Mouse (Mus musculus): Measurements from ENCODE around the gene Gps2. TPM values are rescaled to one million over a fixed set of nuclear protein-coding genes. Genes with fewer than 3 reads are reported as not detected.
A peak's percentile ranks its signal among the peaks of the same experiment; 100 is the strongest.
"Not testable (repeated sequence)": the region's sequence is repeated elsewhere in the genome, so short reads cannot be mapped to it uniquely, and the experiment has no call there.

Gene Gps2
- polyA plus RNA-seq, 1 experiment from 2014 or later = 69.4 TPM

DNA sequence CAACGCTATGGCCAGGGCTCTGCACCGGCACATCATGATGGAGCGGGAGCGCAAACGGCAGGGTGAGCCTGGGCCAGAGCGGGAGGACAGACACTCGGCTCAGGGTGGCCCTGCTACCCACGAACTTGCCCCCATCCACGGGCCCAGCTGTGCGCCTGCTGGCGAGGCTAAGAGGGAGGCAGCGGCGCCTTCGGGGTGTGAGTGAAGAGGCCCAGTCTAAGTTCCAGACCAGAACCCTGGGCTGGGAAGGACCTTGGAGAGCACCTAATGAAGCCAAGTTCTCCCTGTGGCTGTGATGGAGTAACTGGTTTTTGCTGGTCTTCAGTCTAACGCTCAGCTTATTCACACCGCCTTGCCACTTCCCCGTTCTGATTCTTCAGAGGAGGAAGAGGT lies 680 bp downstream of the Gps2 start:
- Histone ChIP-seq H3K36me3 (peaks cover 88% of the 10 kb centered on the region), H3K27me3 (ENCODE audit: insufficient read depth, poor library complexity, severe bottlenecking) (no peaks in the 10 kb centered on the region), H3K9me3 (no peaks in the 10 kb centered on the region), H3K27ac (peak overlapping the region; percentile 97), H3K4me3 (peak overlapping the region; percentile 91), H3K4me1 (peaks cover 51% of the 10 kb centered on the region)
- DNase-seq (ENCODE audit: low spot score) = peak; percentile 81
- WGBS = 2% methylated on average over 17 of the region's 17 CpGs

DNA sequence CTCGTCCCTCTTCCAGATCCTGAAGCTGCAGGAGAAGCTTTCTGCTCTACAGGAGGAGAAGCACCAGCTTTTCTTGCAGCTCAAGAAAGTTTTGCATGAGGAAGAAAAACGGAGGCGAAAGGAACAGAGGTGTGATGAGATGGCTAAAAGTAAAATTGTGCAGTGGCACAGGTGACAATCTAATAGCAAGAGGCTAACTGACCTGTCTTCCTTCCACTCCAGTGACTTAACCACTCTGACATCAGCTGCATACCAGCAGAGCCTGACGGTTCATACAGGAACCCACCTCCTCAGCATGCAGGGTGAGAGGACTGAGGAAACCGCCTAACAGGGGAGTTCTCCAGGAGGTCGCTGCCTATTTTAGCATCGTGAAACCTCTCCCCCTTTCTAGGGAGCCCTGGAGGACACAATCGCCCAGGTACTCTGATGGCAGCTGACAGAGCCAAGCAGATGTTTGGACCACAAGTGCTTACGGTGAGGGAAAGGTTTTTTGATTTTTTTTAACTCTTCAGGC lies 1.3 kb downstream of the Gps2 start:
- H3K9me3 ChIP-seq = no peaks in the 10 kb centered on the region
- DNase-seq (ENCODE audit: low spot score) = peak; percentile 74
- peak overlapping the region; percentile 97 for H3K27ac ChIP-seq
- H3K36me3 ChIP-seq = peaks cover 85% of the 10 kb centered on the region
- WGBS = 37% methylated on average over 9 of the region's 9 CpGs
- no peaks in the 10 kb centered on the region for H3K27me3 ChIP-seq (ENCODE audit: insufficient read depth, poor library complexity, severe bottlenecking)
- peak overlapping the region; percentile 91 for H3K4me3 ChIP-seq
- peaks cover 55% of the 10 kb centered on the region for H3K4me1 ChIP-seq

DNA sequence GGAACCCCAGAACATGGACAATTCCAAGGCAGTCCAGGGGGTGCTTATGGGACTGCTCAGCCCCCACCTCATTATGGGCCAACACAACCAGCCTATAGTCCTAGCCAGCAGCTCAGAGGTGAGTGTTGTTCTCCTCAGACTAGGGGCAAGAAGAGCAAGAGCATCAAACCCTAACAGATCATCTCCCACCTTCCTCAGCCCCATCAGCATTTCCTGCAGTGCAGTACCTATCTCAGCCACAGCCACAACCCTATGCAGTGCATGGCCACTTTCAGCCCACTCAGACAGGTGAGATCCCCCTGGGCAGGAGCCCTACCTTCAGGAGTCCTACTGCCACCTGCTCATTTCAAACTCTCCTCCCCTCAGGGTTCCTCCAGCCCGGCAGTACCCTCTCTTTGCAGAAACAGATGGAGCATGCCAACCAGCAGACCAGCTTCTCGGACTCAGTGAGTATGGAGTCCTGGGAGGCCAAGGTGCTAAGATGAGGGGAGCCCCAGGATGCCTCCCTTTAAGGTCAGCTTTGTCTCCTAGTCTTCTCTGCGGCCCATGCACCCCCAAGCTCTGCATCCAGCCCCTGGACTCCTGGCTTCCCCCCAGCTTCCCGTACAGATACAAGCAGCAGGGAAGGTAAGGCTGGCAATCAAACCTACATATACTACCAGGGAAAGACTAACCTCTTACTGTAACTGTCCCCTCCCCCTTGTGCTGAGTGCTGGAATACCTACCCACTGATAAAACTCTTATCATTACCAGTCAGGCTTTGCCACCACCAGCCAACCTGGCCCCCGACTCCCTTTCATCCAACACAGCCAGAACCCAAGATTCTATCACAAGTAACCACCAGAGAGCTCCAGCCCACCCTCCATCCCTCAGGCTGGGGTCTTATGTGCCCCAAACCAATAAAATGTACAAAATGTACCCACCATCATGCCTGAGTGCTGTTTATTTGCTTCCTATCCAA lies 2.3 kb downstream of the Gps2 start:
- 62% methylated on average over 5 of the region's 5 CpGs for WGBS
- peak overlapping the region; percentile 31 for H3K27ac ChIP-seq

DNA sequence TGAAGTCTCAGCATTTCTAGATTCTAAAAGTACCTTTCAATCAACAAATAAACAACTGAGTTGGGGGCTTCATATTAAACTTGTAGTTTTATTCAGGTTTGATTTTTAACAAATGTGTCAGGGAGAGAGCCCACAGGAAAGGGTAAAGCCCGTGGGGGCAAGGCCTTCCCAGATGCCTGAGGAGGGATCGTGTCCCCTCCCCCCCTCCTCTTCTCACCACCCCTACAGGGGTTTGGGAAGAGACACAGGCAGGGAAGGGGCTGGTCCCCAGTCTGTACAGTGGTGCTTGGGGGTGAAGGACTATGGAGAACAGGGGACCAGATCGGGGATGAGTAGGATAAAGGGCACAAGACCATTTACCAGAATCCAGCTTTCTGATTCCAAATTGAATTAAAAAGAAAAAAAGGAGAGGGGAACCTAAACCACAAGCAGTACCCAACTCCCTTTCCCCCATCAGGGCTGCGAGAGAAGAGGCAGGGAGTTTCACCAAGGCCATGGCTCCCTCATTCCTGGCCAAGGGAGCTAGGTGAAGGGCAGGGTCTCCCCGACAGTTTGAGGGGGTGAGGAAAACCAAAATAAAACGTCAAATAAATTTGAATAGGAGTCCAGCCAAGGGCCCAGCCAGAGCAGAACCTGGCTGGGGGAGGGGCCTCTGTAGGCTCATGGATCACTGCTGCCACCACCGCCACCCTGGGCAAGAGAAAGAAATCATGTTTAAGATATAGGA lies 3.1 kb downstream of the Gps2 start:
- H3K27ac ChIP-seq; H3K27me3 ChIP-seq (ENCODE audit: insufficient read depth, poor library complexity, severe bottlenecking); DNase-seq (ENCODE audit: low spot score); H3K9me3 ChIP-seq: not testable (repeated sequence)
- Histone ChIP-seq H3K36me3 (peaks cover 67% of the 10 kb centered on the region), H3K4me1 (peaks cover 55% of the 10 kb centered on the region), H3K4me3 (peak overlapping the region; percentile 91; the same call in 1 of the 2 replicates)
- WGBS = 56% methylated on average over 7 of the region's 7 CpGs

More for the DNA sequence above, 2.3 kb downstream of the Gps2 start:
- Histone ChIP-seq H3K9me3 (no peaks in the 10 kb centered on the region), H3K36me3 (peaks cover 75% of the 10 kb centered on the region), H3K4me1 (peaks cover 55% of the 10 kb centered on the region), H3K27me3 (ENCODE audit: insufficient read depth, poor library complexity, severe bottlenecking) (no peaks in the 10 kb centered on the region), H3K4me3 (peak overlapping the region; percentile 91)
- DNase-seq (ENCODE audit: low spot score) = peak; percentile 76

DNA sequence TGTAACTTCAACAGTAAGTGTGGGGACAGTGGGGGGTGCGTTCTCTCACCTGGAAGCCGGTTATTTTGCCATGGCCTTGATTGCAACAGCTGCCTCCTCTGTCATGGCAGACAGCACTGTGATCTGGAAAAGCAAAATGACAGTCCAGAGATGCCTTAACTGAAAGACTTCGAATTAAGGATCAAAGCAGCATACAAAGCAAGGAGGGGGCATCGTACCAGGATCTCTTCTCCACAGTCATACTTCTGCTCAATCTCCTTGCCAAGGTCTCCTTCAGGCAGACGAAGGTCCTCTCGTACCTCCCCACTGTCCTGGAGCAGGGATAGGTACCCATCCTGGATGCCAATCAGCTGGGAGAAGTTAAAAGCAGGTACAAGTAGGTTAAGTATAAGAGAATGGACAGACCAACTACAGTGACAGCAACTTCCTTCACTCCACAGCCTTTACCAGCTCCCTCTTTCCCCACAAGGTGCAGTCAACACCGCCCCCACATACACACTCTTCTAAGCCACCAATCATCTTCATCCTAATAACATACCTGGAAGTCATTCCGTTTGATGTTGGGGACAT lies 3.8 kb downstream of the Gps2 start:
- H3K4me1 ChIP-seq = peaks cover 59% of the 10 kb centered on the region
- H3K4me3 ChIP-seq = no peak overlapping the region
- peak; percentile 59 for DNase-seq (ENCODE audit: low spot score)
- H3K9me3 ChIP-seq = no peaks in the 10 kb centered on the region
- peaks cover 60% of the 10 kb centered on the region for H3K36me3 ChIP-seq
- H3K27me3 ChIP-seq (ENCODE audit: insufficient read depth, poor library complexity, severe bottlenecking) = no peaks in the 10 kb centered on the region
- no peak overlapping the region for H3K27ac ChIP-seq
- 82% methylated on average over 8 of the region's 8 CpGs for WGBS

DNA sequence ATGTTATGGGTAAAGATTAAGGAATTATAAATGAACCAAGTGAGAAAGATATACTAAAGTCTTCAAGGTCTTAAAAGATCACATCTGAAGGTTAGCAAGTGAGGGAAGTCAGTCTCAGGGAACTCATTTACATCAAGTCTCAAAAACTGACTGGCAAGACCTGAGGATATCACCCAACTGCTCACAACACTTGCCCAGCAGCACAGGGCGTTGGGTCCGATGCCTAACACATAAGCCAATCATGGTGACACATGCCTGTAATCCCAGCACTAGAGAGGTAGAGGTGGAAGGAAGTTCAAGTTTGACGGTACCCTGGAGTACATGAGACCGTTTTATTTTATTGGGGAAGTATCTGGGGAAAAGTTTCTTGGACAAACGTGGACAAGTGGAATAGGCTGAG lies 4.4 kb downstream of the Gps2 start:
- Histone ChIP-seq H3K36me3 (peaks cover 54% of the 10 kb centered on the region), H3K4me3 (no peak overlapping the region)
- 81% methylated on average over 5 of the region's 5 CpGs for WGBS

DNA sequence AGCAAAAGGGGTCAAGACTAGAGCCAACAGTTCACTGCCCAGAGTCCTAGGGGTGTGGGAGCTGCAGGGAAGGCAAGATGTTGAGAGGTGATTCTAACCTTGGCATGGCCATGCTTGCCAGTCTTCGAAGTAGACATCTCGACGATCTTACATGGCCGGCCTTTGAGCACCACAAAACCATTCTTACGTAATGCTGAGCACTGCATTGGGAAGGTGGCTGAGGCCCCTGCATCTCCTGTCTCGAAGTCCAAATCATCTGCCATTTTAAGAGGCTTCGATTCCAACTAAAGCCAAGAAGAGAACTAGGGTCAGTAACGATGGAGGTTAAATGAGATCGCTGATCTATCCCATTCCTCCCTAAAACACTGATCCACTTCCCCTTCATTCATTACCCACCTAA lies 5.4 kb downstream of the Gps2 start:
- H3K27me3 ChIP-seq (ENCODE audit: insufficient read depth, poor library complexity, severe bottlenecking) = no peaks in the 10 kb centered on the region
- peaks cover 50% of the 10 kb centered on the region for H3K4me1 ChIP-seq
- no peaks in the 10 kb centered on the region for H3K9me3 ChIP-seq
- peaks cover 50% of the 10 kb centered on the region for H3K36me3 ChIP-seq
- 82% methylated on average over 9 of the region's 9 CpGs for WGBS
- H3K4me3 ChIP-seq = peak overlapping the region; percentile 85
- peak overlapping the region; percentile 97 for H3K27ac ChIP-seq
- DNase-seq (ENCODE audit: low spot score) = peak; percentile 73

More for the DNA sequence above, 4.4 kb downstream of the Gps2 start:
- Histone ChIP-seq H3K4me1 (peaks cover 56% of the 10 kb centered on the region), H3K27ac (no peak overlapping the region), H3K9me3 (no peaks in the 10 kb centered on the region), H3K27me3 (ENCODE audit: insufficient read depth, poor library complexity, severe bottlenecking) (no peaks in the 10 kb centered on the region)
- peak; percentile 66 for DNase-seq (ENCODE audit: low spot score)

DNA sequence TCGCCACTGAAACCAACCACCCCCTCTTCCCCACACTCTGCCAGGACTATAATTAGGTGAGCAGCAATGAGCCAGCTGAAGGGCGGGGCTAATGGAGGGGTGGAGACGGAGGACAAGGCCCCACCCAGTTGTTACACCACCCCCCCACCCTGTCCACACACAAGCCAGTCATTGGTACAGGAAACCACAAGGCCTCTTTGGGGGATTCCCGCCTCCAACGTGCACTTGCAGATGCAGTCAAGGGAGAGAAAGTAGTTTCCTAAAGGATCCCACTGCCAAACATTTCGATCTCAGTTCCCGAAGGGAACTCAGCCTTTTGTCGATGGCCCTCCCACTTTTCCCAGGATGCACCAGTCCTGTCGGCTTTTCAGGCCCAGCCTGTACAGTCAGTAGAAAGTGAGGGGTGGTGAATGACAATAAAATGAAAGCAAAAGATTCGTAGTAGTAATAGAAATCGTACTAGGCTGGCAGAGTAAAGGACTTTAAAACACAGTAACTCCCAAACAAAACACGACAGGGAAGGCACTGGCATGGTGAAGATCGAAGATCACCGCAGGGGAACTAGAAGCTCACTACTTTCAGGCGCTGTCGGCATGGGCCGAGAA lies 6.1 kb downstream of the Gps2 start:
- Histone ChIP-seq H3K4me1 (peaks cover 43% of the 10 kb centered on the region), H3K27me3 (ENCODE audit: insufficient read depth, poor library complexity, severe bottlenecking) (no peaks in the 10 kb centered on the region), H3K27ac (peak overlapping the region; percentile 97), H3K9me3 (no peaks in the 10 kb centered on the region), H3K36me3 (peaks cover 49% of the 10 kb centered on the region), H3K4me3 (peak overlapping the region; percentile 85)
- under 1% methylated on average over 17 of the region's 17 CpGs for WGBS
- DNase-seq (ENCODE audit: low spot score) = peak; percentile 95

DNA sequence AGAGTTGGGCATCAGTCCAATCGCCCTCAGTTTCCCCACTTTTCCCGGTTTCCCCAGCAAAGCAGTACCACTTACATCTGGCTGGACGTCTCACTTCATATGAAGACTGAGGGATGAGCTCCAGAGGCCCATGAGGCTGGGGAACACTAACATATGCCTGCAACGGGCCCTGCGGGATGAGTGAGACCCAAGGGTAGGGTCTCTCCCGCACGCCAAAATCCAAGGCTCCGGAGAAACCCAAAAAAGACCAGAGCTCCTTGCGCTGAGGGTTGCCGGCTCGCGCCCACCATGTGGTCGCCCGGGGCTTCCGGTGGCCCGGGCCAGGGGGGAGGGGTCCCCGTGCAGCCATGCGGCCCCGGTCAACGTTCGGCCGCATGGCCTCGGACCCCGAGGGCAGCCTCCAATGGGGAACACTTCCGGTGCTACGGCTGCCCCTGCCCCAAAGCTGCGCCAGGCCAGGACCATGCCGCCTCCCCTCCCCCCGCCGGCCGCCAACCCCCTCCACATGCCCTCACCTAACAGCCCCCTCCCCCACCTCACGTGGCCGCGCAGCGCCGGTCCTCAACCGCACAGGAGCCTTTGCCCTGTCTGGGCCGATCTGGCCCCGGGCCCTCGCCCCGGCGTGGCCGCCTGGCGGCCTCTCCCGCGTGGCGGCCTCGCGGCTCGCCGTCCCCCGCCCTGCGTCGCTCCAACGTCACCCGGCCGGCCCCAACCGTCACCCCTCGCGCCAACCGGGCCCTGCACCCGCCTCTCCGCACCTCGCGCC lies 6.8 kb downstream of the Gps2 start:
- Histone ChIP-seq H3K27ac (peak overlapping the region; percentile 97), H3K4me1 (peaks cover 36% of the 10 kb centered on the region), H3K36me3 (peaks cover 42% of the 10 kb centered on the region), H3K4me3 (peak overlapping the region; percentile 85), H3K9me3 (no peaks in the 10 kb centered on the region), H3K27me3 (ENCODE audit: insufficient read depth, poor library complexity, severe bottlenecking) (no peaks in the 10 kb centered on the region)
- peak; percentile 79 for DNase-seq (ENCODE audit: low spot score)
- under 1% methylated on average over 64 of the region's 65 CpGs for WGBS

DNA sequence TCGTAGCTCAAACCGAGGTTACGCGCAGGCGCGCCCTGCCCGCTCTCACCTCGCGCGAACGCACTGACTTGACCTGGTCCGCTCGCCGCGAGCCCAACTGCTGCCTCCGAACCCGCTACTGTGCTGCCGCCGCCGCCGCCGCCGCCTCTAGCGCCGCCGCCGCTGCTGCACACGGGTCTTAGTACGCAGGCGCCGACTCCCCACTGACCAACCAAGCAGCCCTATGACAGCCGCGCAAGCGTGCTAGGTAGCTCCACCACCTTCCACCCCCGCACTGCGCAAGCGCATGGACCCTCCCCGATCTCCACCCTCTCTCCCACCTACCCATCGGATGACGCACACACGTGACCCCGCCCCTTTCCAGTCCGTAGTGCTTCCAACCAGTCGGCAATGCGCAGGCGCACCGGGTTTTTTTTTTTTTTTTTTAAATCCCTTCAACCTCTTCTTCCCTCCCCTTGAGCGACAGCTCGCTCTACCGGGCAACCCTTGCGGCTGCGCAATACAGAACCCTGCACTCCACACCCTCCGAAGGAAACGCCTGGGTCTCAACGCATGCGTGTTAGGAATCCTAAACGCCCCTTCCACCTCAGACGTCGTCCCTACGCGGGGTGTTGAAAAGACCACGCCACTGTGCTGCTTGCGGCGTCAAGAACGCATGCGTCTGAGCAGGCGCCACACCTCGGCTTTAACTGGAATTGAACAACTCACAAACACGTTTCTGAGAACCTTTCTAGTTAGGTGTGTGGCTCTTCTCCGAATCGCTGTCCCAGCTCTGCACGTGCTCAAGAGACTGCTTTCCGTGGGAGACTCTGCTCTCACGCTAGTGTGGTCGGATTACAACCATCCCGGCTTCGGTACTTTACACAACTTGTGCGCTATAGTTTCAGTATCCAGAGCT lies 7.7 kb downstream of the Gps2 start, which contains the start of gene Eif5a:
Gene Eif5a, minus strand, starts transcription at position 845 of the 898 bp plus-strand sequence.
- peak; percentile 100 for DNase-seq (ENCODE audit: low spot score)
- H3K36me3 ChIP-seq = peaks cover 33% of the 10 kb centered on the region
- H3K27ac ChIP-seq = peak within 1 kb of the TSS; percentile 97
- no peaks in the 10 kb centered on the region for H3K9me3 ChIP-seq
- H3K4me3 ChIP-seq = peak within 1 kb of the TSS; percentile 85
- under 1% methylated on average over 78 of the region's 78 CpGs for WGBS
- no peaks in the 10 kb centered on the region for H3K27me3 ChIP-seq (ENCODE audit: insufficient read depth, poor library complexity, severe bottlenecking)
- peaks cover 27% of the 10 kb centered on the region for H3K4me1 ChIP-seq
